Mouse (Mus musculus): ENCODE data around the gene Cd28.

DNA sequence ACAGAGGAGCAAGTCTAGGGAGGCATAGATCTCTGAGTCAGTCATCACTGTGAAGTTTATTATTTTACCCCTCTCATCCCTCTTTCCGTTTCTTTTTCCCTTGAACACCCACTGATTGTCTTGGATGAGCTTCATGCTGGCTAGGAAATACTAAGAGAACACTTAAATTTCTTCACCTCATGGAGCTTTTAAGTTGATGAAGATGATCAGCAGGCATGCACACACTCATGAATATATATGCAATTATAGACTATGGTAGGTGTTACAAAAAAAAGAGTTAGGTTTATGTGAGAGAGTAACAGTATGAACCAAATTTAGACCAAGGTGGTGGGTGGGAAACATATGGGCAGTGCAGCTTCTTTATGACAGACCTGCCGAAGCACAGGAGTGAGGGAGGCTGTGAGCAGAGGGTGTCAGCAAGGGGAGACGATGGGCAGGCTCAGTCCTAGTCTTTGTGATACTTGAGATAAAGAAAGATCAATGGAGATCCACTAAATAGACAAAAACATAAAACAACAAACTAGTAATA is 79.1 kb downstream of the Cd28 start:
- TF ChIP-seq MAX (IDR thresholded peaks at IDR 0.05; ENCODE audit: low read depth) (no peak), POLR2A (IDR thresholded peaks at IDR 0.05; ENCODE audit: insufficient read length, low read depth) (no peak), CEBPB (IDR thresholded peaks at IDR 0.05; ENCODE audit: insufficient read depth, poor library complexity, severe bottlenecking) (no peak), E2F4 (IDR thresholded peaks at IDR 0.05; ENCODE audit: insufficient read depth) (no peak), MYOD1 (IDR thresholded peaks at IDR 0.05; ENCODE audit: control insufficient read depth in 1 of 3, insufficient read length in 2 of 3, low read depth in 2 of 3) (no peak)

Measured in myocyte (in vitro differentiated cells).